Mouse (Mus musculus) hindbrain, embryonic 12.5 days (tissue): ENCODE measurements around the gene Nrf1. TPM values are rescaled to one million over a fixed set of nuclear protein-coding genes. Genes with fewer than 3 reads are reported as not detected.

Experiments
- ATAC-seq: fragments of 200-750 bp; cut with Nextera tagmentation; 2 replicates; pipeline ENCODE4 v1.8.0; 2017; ENCODE audit warnings: moderate TSS enrichment; ENCODE audit not compliant: low FRiP score
- H3K27ac ChIP-seq: fragments of 300-500 bp; sonication (generic); 2 replicates; pipeline ENCODE4 v1.5.1; 2016; ENCODE audit warnings: mild to moderate bottlenecking
- H3K27me3 ChIP-seq: fragments of 300-500 bp; sonication (generic); 2 replicates; pipeline ENCODE4 v1.6.1; 2016; ENCODE audit warnings: mild to moderate bottlenecking
- H3K36me3 ChIP-seq: fragments of 300-500 bp; sonication (generic); 2 replicates; pipeline ENCODE4 v1.6.1; 2016; ENCODE audit warnings: mild to moderate bottlenecking
- H3K4me1 ChIP-seq: fragments of 300-500 bp; sonication (generic); 2 replicates; pipeline ENCODE4 v1.6.1; 2016
- H3K4me2 ChIP-seq: fragments of 300-500 bp; sonication (generic); replicated peaks from 2 replicates; pipeline ENCODE4 v1.6.1; 2016; ENCODE audit warnings: mild to moderate bottlenecking
- H3K4me3 ChIP-seq: fragments of 300-500 bp; sonication (generic); 2 replicates; pipeline ENCODE4 v1.5.1; 2016; ENCODE audit warnings: mild to moderate bottlenecking
- H3K9ac ChIP-seq: fragments of 300-500 bp; sonication (generic); 2 replicates; pipeline ENCODE4 v1.6.1; 2016; ENCODE audit warnings: mild to moderate bottlenecking, moderate library complexity
- H3K9me3 ChIP-seq: fragments of 300-500 bp; sonication (generic); replicated peaks from 2 replicates; pipeline ENCODE4 v1.6.1; 2016; ENCODE audit warnings: mild to moderate bottlenecking
- WGBS: fragments of 180-500 bp; shearing (Covaris S2); methylation state at CpG from one replicate; pipeline ENCODE4 v1.1.7; 2016; 5-methylcytosine and 5-hydroxymethylcytosine counted together
- polyA plus RNA-seq: library from polyadenylated mRNA; unstranded; fragments of >200 nt; fragmentation: Nextera tagmentation; extraction: Ambion mirVana; gene quantifications from 2 replicates; pipeline ENCODE4 v1.2.1, GENCODE M21; 2016

Nrf1 gene
- polyA plus RNA-seq, 1 experiment from 2014 or later, result 65.4 TPM

DNA sequence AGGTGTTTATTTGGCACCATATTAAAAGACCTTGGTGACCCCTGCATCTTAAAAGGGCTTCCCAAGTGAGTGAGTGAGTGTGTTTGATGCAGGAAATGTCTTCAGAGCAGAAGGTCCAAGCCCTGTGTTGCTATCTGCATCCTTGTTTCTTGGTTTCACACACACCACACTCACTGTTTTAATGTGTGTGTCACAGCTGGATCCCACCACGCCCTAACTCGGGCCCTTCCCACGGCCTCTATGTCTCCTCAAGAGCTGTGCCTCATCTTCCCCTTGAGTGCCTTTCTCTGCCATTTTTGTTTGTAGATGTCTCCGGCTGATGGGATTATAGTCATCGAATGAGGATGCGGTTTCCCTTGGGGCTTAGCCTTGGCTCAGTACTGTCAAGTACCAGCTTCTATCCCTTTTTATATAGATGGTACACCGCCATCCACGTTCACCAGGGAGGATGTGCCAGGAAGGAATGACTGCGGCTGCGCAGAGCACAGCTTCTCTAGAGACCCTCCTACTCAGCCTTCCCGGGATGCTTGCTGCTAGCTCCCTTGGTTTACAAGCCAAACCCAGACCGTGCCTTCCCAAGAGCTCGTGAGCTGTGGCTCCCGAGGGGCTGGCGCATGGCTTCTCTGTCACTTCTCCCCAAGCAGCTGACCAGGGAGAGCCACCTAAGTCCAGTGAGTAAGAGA, 106.1 kb downstream of the Nrf1 start:
- H3K9ac ChIP-seq, result no peak overlapping the region
- 93% methylated on average over 15 of the region's 15 CpGs for WGBS
- H3K4me2 ChIP-seq, result no peak overlapping the region
- no peak for ATAC-seq
- H3K4me3 ChIP-seq, result no peak overlapping the region
- H3K9me3 ChIP-seq, result no peaks in the 10 kb centered on the region
- peaks cover 6% of the 10 kb centered on the region; the same call in 1 of the 2 replicates for H3K36me3 ChIP-seq
- H3K27ac ChIP-seq, result no peak overlapping the region
- peaks cover 9% of the 10 kb centered on the region for H3K4me1 ChIP-seq
- H3K27me3 ChIP-seq, result no peaks in the 10 kb centered on the region

DNA sequence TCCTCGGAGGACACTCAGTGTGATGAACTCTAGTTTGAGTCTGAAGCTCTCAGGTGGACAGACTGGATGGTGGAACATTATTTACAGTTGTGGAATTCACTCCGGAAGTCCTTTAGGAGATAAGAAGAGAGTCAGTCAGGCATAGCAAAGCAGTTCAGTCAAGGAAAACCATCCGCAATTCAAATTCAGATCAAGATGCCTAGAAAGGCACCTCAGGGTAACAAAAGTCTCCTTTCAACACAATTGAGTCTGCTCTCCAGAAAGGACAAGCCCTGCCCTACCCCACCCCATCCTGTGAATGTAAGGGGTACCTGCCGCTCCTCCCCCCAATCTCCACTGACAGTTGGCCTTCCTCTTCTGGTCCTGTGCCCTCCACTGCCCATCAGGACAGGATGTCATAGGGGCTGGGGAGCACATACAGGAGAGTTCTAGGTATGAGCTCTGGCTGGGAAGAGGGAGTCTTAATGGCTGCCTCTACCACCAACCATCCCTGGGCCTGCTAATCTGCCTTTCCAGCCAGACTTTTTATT, 111.8 kb downstream of the Nrf1 start:
- Histone ChIP-seq H3K4me1 (no peaks in the 10 kb centered on the region), H3K4me2 (no peak overlapping the region), H3K9ac (no peak overlapping the region), H3K27me3 (peaks cover 3% of the 10 kb centered on the region; the same call in 1 of the 2 replicates), H3K4me3 (no peak overlapping the region), H3K27ac (no peak overlapping the region), H3K9me3 (no peaks in the 10 kb centered on the region), H3K36me3 (no peaks in the 10 kb centered on the region)
- WGBS, result 58% methylated on average over 4 of the region's 4 CpGs
- no peak for ATAC-seq

DNA sequence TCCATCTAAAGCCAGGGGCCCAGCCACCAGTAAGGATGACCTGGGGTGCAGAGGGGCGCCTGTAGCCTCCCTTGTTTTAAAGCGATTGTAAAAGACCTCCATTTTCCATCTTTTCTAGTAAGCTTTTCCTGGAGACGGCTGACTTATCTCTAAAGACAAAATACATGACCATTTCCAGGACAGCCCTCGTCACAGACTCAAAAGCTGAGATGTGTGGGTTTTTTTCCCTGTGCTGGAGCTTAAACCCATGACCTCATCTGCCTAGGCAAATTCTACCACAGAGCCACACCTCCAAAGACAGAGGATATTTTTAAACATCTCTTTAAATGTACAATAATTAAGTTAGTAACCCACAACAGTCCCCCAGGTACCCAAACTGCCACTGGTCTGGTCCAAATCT, 112.6 kb downstream of the Nrf1 start:
- H3K27ac ChIP-seq, result no peak overlapping the region

DNA sequence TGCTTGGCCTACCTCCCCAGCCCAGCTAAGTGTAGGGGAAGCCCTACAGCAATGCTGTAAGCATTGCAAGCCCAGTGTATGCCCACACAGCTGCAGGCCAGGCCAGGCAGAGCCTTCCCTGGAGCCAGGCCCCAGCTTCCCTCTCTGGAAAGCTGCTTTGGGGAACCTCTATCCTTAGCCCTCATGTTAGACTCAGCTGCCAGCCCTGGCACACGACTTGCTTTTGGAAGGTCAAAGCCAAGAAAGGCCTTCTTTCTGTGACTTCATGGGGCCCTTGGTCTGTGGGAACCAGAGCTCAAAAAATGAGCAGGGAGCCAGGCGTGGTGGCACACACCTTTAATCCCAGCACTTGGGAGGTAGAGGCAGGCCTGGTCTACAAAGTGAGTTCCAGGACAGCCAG, 113.8 kb downstream of the Nrf1 start:
- Histone ChIP-seq H3K4me1 (peaks cover 3% of the 10 kb centered on the region), H3K27ac (no peak overlapping the region), H3K9me3 (no peaks in the 10 kb centered on the region), H3K9ac (no peak overlapping the region), H3K4me2 (no peak overlapping the region), H3K27me3 (peaks cover 3% of the 10 kb centered on the region; the same call in 1 of the 2 replicates), H3K36me3 (no peaks in the 10 kb centered on the region), H3K4me3 (no peak overlapping the region)
- ATAC-seq, result no peak
- 64% methylated on average over 2 of the region's 2 CpGs for WGBS

More for the DNA sequence above, 112.6 kb downstream of the Nrf1 start:
- H3K4me3 ChIP-seq, result no peak overlapping the region
- H3K4me1 ChIP-seq, result no peaks in the 10 kb centered on the region
- peaks cover 3% of the 10 kb centered on the region; the same call in 1 of the 2 replicates for H3K27me3 ChIP-seq
- 77% methylated on average over 4 of the region's 4 CpGs for WGBS
- H3K4me2 ChIP-seq, result no peak overlapping the region
- no peaks in the 10 kb centered on the region for H3K36me3 ChIP-seq
- H3K9me3 ChIP-seq, result no peaks in the 10 kb centered on the region
- H3K9ac ChIP-seq, result no peak overlapping the region
- no peak for ATAC-seq

DNA sequence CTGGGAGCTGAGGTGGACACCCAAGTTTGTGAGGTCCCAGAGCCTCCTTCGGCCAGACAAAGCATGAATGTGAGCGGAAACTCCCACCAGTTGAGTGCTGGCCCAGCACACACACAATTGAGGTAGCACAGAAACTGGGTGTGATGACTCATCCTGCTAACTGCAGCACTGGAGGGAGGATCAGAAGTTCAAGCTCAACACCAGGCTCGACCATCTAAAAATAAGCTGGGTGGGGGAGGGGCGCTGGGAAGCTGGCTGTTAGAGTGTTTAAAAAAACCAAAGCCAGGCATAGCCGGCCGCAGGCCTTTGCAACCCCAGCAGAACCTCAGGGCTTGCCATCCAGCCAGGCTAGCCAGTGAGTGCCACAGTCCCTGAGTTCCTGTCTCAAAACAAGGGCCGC, 114.3 kb downstream of the Nrf1 start:
- Histone ChIP-seq H3K4me3 (no peak overlapping the region), H3K4me2 (no peak overlapping the region), H3K27ac (no peak overlapping the region), H3K9ac (no peak overlapping the region), H3K36me3 (no peaks in the 10 kb centered on the region), H3K4me1 (peaks cover 7% of the 10 kb centered on the region), H3K9me3 (no peaks in the 10 kb centered on the region), H3K27me3 (peaks cover 3% of the 10 kb centered on the region; the same call in 1 of the 2 replicates)
- WGBS, result 47% methylated on average over 7 of the region's 7 CpGs
- no peak for ATAC-seq

DNA sequence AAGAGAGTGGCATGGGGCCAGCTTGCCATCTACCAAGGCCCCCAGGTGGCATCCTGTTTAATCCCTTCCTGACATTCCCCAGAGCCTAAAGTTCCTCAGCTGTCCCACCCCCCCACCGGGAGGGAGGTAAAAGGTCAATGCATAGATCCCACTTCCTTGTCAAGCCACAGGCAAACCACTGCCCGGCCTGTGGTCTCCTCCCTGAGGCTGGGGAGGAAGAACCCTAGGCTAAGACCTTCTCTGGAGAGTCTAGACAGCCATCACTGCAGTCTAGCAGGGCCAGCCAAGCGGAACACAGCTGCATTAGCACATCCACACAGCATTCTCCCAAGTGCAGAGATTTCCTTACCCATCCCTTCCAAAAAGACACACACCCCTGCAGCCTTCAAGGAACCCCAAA, 118.6 kb downstream of the Nrf1 start:
- Histone ChIP-seq H3K4me1 (peaks cover 14% of the 10 kb centered on the region), H3K4me2 (no peak overlapping the region), H3K27ac (no peak overlapping the region), H3K9ac (no peak overlapping the region), H3K4me3 (no peak overlapping the region), H3K27me3 (peaks cover 39% of the 10 kb centered on the region), H3K36me3 (no peaks in the 10 kb centered on the region), H3K9me3 (no peaks in the 10 kb centered on the region)
- ATAC-seq, result no peak
- 54% methylated on average over 3 of the region's 3 CpGs for WGBS

DNA sequence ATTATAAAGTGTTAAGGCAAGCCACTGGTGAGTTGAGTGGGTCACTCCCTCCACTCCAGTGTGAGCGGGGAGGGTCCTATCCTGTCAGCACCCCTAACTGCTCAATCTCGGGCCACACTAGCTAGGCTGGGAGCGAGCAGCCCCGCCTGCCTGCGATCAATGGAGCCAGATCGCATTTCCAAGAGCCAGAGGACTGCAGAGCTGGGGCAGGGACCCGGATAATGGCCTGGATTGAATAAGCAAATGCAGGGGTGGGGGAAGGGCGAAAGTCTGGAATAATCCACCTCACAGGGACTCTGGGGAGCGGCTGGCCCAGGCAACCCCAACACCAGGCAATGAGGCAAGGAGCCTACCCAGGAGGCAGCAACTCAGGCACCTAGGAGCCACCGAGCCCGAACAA, 119.4 kb downstream of the Nrf1 start:
- Histone ChIP-seq H3K27me3 (peaks cover 45% of the 10 kb centered on the region), H3K9me3 (no peaks in the 10 kb centered on the region), H3K4me3 (no peak overlapping the region), H3K9ac (no peak overlapping the region), H3K27ac (no peak overlapping the region), H3K36me3 (no peaks in the 10 kb centered on the region), H3K4me2 (0 out of 2 replicates have a peak overlapping the region, but pooled peaks have one; percentile 15), H3K4me1 (peaks cover 14% of the 10 kb centered on the region)
- WGBS, result 15% methylated on average over 11 of the region's 11 CpGs
- peak; percentile 49; the same call in 1 of the 2 replicates for ATAC-seq

DNA sequence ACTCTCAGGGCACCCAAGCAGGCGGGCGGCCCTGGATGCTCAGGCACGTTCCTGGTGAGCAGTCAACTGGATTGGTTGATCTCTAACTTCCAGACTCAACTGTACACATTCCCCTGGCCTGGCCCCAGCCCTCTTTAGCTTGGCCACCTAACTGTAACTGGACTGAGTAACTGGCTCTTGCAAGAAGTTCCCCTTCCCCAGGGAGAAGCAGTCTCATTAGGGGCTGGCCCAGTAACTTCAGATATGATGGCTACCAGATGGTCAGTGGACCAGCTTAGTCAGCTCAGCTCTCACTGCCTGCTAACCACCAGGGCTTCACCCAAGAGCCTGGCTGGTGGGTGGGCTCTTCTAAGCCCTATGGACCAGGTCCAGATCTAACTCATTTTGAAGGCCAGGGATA, 120.5 kb downstream of the Nrf1 start:
- no peak overlapping the region for H3K9ac ChIP-seq
- WGBS, result 92% methylated on average over 3 of the region's 3 CpGs
- peaks cover 22% of the 10 kb centered on the region for H3K4me1 ChIP-seq
- no peak for ATAC-seq
- H3K4me2 ChIP-seq, result no peak overlapping the region
- no peaks in the 10 kb centered on the region for H3K36me3 ChIP-seq
- no peak overlapping the region for H3K4me3 ChIP-seq
- H3K27me3 ChIP-seq, result peaks cover 56% of the 10 kb centered on the region
- no peaks in the 10 kb centered on the region for H3K9me3 ChIP-seq
- no peak overlapping the region for H3K27ac ChIP-seq

DNA sequence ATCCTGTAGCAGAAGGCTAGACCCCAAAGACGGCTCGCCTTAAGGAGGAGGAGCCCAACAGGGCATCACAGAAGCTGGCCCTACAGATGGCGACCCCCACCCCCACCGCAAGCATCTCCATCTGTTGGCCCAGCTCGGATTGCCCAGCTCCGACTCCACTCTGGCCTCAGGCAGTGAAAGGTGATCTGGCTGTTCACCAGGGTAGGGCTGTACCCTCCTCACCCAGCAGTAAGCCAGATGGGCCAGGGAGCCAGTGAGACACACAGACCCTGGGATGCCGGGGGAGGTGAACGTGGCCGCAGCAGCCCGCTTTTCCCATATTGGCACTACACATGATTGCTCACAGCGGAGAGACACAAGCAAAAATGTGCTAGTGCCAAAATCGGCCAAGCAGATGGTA, 121.4 kb downstream of the Nrf1 start:
- Histone ChIP-seq H3K27ac (no peak overlapping the region), H3K4me1 (peaks cover 31% of the 10 kb centered on the region), H3K9ac (no peak overlapping the region), H3K4me3 (no peak overlapping the region), H3K36me3 (no peaks in the 10 kb centered on the region), H3K27me3 (peaks cover 65% of the 10 kb centered on the region), H3K4me2 (no peak overlapping the region), H3K9me3 (no peaks in the 10 kb centered on the region)
- no peak for ATAC-seq
- 56% methylated on average over 12 of the region's 12 CpGs for WGBS

DNA sequence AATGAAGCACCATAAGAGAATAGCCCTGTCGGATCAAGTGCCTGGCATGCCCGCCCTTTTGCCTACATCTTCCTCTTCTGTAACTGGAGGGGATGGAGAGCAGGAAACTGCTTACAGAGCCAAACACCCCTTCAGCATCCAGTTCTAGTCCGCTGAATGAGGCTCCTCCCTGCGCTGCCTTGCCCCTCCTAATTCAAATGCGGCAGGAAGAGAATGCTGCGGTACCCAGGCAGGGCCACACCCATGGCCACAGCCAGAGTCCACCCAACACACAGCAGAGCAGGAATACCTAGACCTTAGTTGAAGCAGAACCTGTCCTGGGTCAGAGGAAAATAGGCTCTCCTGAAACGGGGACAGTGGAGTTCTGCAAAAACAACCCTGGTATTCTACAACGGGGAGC, 123.4 kb downstream of the Nrf1 start:
- H3K36me3 ChIP-seq, result no peaks in the 10 kb centered on the region
- H3K27me3 ChIP-seq, result peaks cover 86% of the 10 kb centered on the region
- peak overlapping the region; percentile 13 for H3K4me3 ChIP-seq
- no peaks in the 10 kb centered on the region for H3K9me3 ChIP-seq
- no peak overlapping the region for H3K27ac ChIP-seq
- peaks cover 49% of the 10 kb centered on the region for H3K4me1 ChIP-seq
- H3K4me2 ChIP-seq, result 0 out of 2 replicates have a peak overlapping the region, but pooled peaks have one; percentile 6
- 25% methylated on average over 8 of the region's 8 CpGs for WGBS
- H3K9ac ChIP-seq, result no peak overlapping the region
- no peak for ATAC-seq

DNA sequence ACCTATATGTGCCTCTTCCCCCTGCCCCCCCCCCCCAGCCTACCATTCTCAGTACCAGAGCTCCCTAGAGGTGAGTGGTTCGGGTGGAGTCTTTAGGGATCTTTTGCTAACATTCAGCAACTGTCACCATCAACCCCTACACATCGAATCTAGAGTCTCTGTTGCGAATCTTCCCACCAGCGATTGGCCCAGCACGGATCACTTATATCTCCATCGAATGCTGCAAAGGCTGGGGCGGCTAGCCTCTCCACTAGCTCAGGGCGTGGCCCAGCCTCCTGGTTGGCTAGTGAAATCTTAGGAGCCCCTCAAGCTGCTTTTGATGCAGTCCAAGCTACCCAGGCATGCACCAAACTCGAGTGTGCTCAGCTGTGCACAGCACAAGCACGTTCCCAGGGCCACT, 124.2 kb downstream of the Nrf1 start:
- Histone ChIP-seq H3K9ac (no peak overlapping the region), H3K36me3 (no peaks in the 10 kb centered on the region), H3K4me3 (peak overlapping the region; percentile 32; the same call in 1 of the 2 replicates), H3K27me3 (peaks cover 92% of the 10 kb centered on the region), H3K4me2 (peak overlapping the region; percentile 40; the same call in 1 of the 2 replicates), H3K9me3 (no peaks in the 10 kb centered on the region), H3K4me1 (peaks cover 44% of the 10 kb centered on the region), H3K27ac (no peak overlapping the region)
- ATAC-seq, result no peak
- WGBS, result 19% methylated on average over 10 of the region's 10 CpGs

DNA sequence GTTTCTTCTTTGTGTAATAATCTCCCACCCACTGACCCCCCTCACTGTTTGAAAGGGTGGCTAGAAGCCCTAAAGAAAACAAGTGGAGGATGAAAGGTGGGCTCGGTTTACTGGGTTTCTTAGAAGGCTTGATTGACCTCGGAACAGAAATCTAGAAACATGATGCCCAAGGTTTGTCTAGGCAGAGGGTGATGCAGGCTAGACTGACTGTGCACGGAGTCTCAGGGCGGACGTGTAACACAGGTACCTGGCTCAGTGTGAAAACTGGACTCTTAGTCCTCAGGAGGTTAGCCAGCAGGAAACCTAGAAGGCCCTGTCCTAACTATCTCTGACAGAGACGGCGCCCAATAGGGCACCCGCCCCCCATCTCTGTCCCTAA, 124.6 kb downstream of the Nrf1 start:
- Histone ChIP-seq H3K9ac (no peak overlapping the region), H3K4me2 (peak overlapping the region; percentile 40), H3K4me3 (peak overlapping the region; percentile 32), H3K36me3 (no peaks in the 10 kb centered on the region), H3K4me1 (peaks cover 41% of the 10 kb centered on the region), H3K27me3 (peaks cover 96% of the 10 kb centered on the region), H3K9me3 (no peaks in the 10 kb centered on the region), H3K27ac (peak overlapping the region; percentile 48; the same call in 1 of the 2 replicates)
- WGBS, result 9% methylated on average over 8 of the region's 8 CpGs
- no peak for ATAC-seq
